Mouse (Mus musculus): Measurements from ENCODE around the gene Pttg1. TPM values are rescaled to one million over a fixed set of nuclear protein-coding genes. Genes with fewer than 3 reads are reported as not detected.

The Pttg1 gene
- total RNA-seq, 2 experiments from 2014 or later, result 19.1 to 20.0 TPM

- DNase-seq (ENCODE audit: extremely low spot score in 1 of 2, low spot score in 2 of 2), result peak; percentile 84
- intact Hi-C loops (cut with DNase I), result no loop called here
Measured at GRCm38 (mm10) chr11:43412771-43413451, 13.1 kb downstream of the Pttg1 start.

GRCm38 (mm10) chr11:43411413-43411812, 14.6 kb downstream of the Pttg1 start:
- intact Hi-C loops (cut with DNase I), result no loop called here
- peak; percentile 61 to 70 for DNase-seq (ENCODE audit: extremely low spot score in 1 of 2, low spot score in 2 of 2)

GRCm38 (mm10) chr11:43410291-43410690, 15.8 kb downstream of the Pttg1 start:
- intact Hi-C loops (cut with DNase I), result no loop called here
- DNase-seq (ENCODE audit: extremely low spot score in 1 of 2, low spot score in 2 of 2), result no peak

- intact Hi-C loops (cut with DNase I), result no loop called here
- DNase-seq (ENCODE audit: extremely low spot score in 1 of 2, low spot score in 2 of 2), result no peak
Measured at GRCm38 (mm10) chr11:43408888-43409287, 17.2 kb downstream of the Pttg1 start.

GRCm38 (mm10) chr11:43404150-43404807, 21.8 kb downstream of the Pttg1 start:
- intact Hi-C loops (cut with DNase I), result no loop called here

GRCm38 (mm10) chr11:43400131-43400530, 25.9 kb downstream of the Pttg1 start:
- intact Hi-C loops (cut with DNase I), result no loop called here
- DNase-seq (ENCODE audit: extremely low spot score in 1 of 2, low spot score in 2 of 2), result no peak

More at GRCm38 (mm10) chr11:43404150-43404807, 21.8 kb downstream of the Pttg1 start:
- DNase-seq (ENCODE audit: extremely low spot score in 1 of 2, low spot score in 2 of 2), result no peak

GRCm38 (mm10) chr11:43399297-43399696, 26.8 kb downstream of the Pttg1 start:
- intact Hi-C loops (cut with DNase I), result no loop called here
- DNase-seq (ENCODE audit: extremely low spot score in 1 of 2, low spot score in 2 of 2), result no peak

GRCm38 (mm10) chr11:43396672-43397071, 29.4 kb downstream of the Pttg1 start:
- intact Hi-C loops (cut with DNase I), result no loop called here
- DNase-seq (ENCODE audit: extremely low spot score in 1 of 2, low spot score in 2 of 2), result no peak

GRCm38 (mm10) chr11:43396246-43396645, 29.8 kb downstream of the Pttg1 start:
- no peak for DNase-seq (ENCODE audit: extremely low spot score in 1 of 2, low spot score in 2 of 2)
- intact Hi-C loops (cut with DNase I), result no loop called here

GRCm38 (mm10) chr11:43395073-43395948, 30.7 kb downstream of the Pttg1 start:
- DNase-seq (ENCODE audit: extremely low spot score in 1 of 2, low spot score in 2 of 2), result no peak
- intact Hi-C loops (cut with DNase I), result no loop called here

GRCm38 (mm10) chr11:43393325-43393724, 32.7 kb downstream of the Pttg1 start:
- DNase-seq (ENCODE audit: extremely low spot score in 1 of 2, low spot score in 2 of 2), result no peak
- intact Hi-C loops (cut with DNase I), result no loop called here

GRCm38 (mm10) chr11:43392757-43393156, 33.3 kb downstream of the Pttg1 start:
- intact Hi-C loops (cut with DNase I), result no loop called here
- DNase-seq (ENCODE audit: extremely low spot score in 1 of 2, low spot score in 2 of 2), result no peak

GRCm38 (mm10) chr11:43389118-43389517, 36.9 kb downstream of the Pttg1 start:
- intact Hi-C loops (cut with DNase I), result no loop called here
- DNase-seq (ENCODE audit: extremely low spot score in 1 of 2, low spot score in 2 of 2), result no peak

- intact Hi-C loops (cut with DNase I), result no loop called here
- no peak for DNase-seq (ENCODE audit: extremely low spot score in 1 of 2, low spot score in 2 of 2)
Measured at GRCm38 (mm10) chr11:43388122-43389097, 37.6 kb downstream of the Pttg1 start.

- intact Hi-C loops (cut with DNase I), result no loop called here
- no peak for DNase-seq (ENCODE audit: extremely low spot score in 1 of 2, low spot score in 2 of 2)
Measured at GRCm38 (mm10) chr11:43387004-43387880, 38.8 kb downstream of the Pttg1 start.

- peak in 1 of 2 experiments; percentile 14 for DNase-seq (ENCODE audit: extremely low spot score in 1 of 2, low spot score in 2 of 2)
- intact Hi-C loops (cut with DNase I), result no loop called here
Measured at GRCm38 (mm10) chr11:43385716-43386115, 40.3 kb downstream of the Pttg1 start.

GRCm38 (mm10) chr11:43385055-43385649, 40.9 kb downstream of the Pttg1 start:
- intact Hi-C loops (cut with DNase I), result no loop called here
- peak; percentile 53 to 76 for DNase-seq (ENCODE audit: extremely low spot score in 1 of 2, low spot score in 2 of 2)
